Mouse (Mus musculus) heart, postnatal 0 days (tissue): Measurements from ENCODE around the gene Crtap. TPM values are rescaled to one million over a fixed set of nuclear protein-coding genes. Genes with fewer than 3 reads are reported as not detected.
"Not testable (repeated sequence)": the region's sequence is repeated elsewhere in the genome, so short reads cannot be mapped to it uniquely, and the experiment has no call there.

Experiments used
- ATAC-seq: fragments of 200-750 bp; cut with Nextera tagmentation; 2 replicates; pipeline ENCODE4 v1.8.0; 2017; ENCODE audit warnings: low read depth, moderate number of reproducible peaks, moderate library complexity; ENCODE audit not compliant: insufficient read depth
- DNase-seq: peaks from one replicate; pipeline ENCODE4 v3.0.0-alpha.2; 2016; ENCODE audit warnings: low spot score
- H3K27ac ChIP-seq: fragments of 300-500 bp; sonication (generic); 2 replicates; pipeline ENCODE4 v1.5.1; 2014; ENCODE audit warnings: low read depth, mild to moderate bottlenecking
- H3K27me3 ChIP-seq: fragments of 300-500 bp; sonication (generic); 2 replicates; pipeline ENCODE4 v1.6.1; 2014; ENCODE audit warnings: low read length, mixed read lengths; ENCODE audit not compliant: control insufficient read depth, insufficient read depth
- H3K36me3 ChIP-seq: fragments of 300-500 bp; sonication (generic); replicated peaks from 2 replicates; pipeline ENCODE4 v1.6.1; 2014; ENCODE audit warnings: low read length, mixed read lengths; ENCODE audit not compliant: control insufficient read depth, insufficient read depth
- H3K4me1 ChIP-seq: fragments of 300-500 bp; sonication (generic); 2 replicates; pipeline ENCODE4 v1.6.1; 2014; ENCODE audit warnings: antibody characterized with exemption; ENCODE audit not compliant: control insufficient read depth, insufficient read depth
- H3K4me2 ChIP-seq: fragments of 300-500 bp; sonication (generic); 2 replicates; pipeline ENCODE4 v1.6.1; 2014; ENCODE audit warnings: low read depth, mild to moderate bottlenecking, low read length, moderate library complexity
- H3K4me3 ChIP-seq: fragments of 300-500 bp; sonication (generic); 2 replicates; pipeline ENCODE4 v1.5.1; 2014; ENCODE audit warnings: low read depth, low read length
- H3K9ac ChIP-seq: fragments of 300-500 bp; sonication (generic); replicated peaks from 2 replicates; pipeline ENCODE4 v1.6.1; 2014; ENCODE audit warnings: low read depth, low read length, mixed read lengths
- H3K9me3 ChIP-seq: fragments of 300-500 bp; sonication (generic); replicated peaks from 2 replicates; pipeline ENCODE4 v1.6.1; 2016; ENCODE audit warnings: low read length; ENCODE audit not compliant: control insufficient read depth
- CTCF ChIP-seq: IDR thresholded peaks from 2 replicates; pipeline ENCODE4 v1.5.1; 2016; ENCODE audit warnings: antibody characterized with exemption, control low read depth, low read depth
- EP300 ChIP-seq: IDR thresholded peaks from 2 replicates; pipeline ENCODE4 v1.6.1; 2016; ENCODE audit warnings: antibody characterized with exemption, low read depth
- WGBS: fragments of 180-500 bp; shearing (Covaris S2); extraction: QIAGEN DNeasy Blood & Tissue Kit; methylation state at CpG from one replicate; pipeline ENCODE4 v1.1.7; 2014; 5-methylcytosine and 5-hydroxymethylcytosine counted together
- polyA plus RNA-seq: library from polyadenylated mRNA; unstranded; fragments of >200 nt; fragmentation: Nextera tagmentation; extraction: Ambion mirVana; gene quantifications from 2 replicates; pipeline ENCODE4 v1.2.1, GENCODE M21; 2015
- total RNA-seq: library from RNA; depleted of rRNA; stranded (reverse); fragments of >200 nt; gene quantifications from 2 replicates; pipeline ENCODE4 v1.2.3, GENCODE M21; 2014; ENCODE audit warnings: low replicate concordance

Gene Crtap
- total and polyA plus RNA-seq, 2 experiments from 2014 or later = 65.0 to 75.8 TPM

- no peak overlapping the region for H3K4me2 ChIP-seq
- peaks cover 5% of the 10 kb centered on the region; the same call in 1 of the 2 replicates for H3K4me1 ChIP-seq
- no peaks in the 10 kb centered on the region for H3K9me3 ChIP-seq
- DNase-seq = no peak
- peaks cover 3% of the 10 kb centered on the region; the same call in 1 of the 2 replicates for H3K36me3 ChIP-seq
- no peak for ATAC-seq
- H3K4me3 ChIP-seq = no peak overlapping the region
- H3K9ac ChIP-seq = no peak overlapping the region
- 88% methylated on average over 12 of the region's 12 CpGs for WGBS
- H3K27ac ChIP-seq = no peak overlapping the region
- TF ChIP-seq CTCF (no peak), EP300 (no peak)
- no peaks in the 10 kb centered on the region for H3K27me3 ChIP-seq
Measured at GRCm38 (mm10) chr9:114399680-114400079, 9.2 kb upstream of the Crtap start.

- Histone ChIP-seq H3K4me3 (no peak overlapping the region), H3K4me2 (no peak overlapping the region), H3K4me1 (no peaks in the 10 kb centered on the region), H3K9ac (no peak overlapping the region), H3K27ac (no peak overlapping the region), H3K9me3 (no peaks in the 10 kb centered on the region), H3K27me3 (no peaks in the 10 kb centered on the region), H3K36me3 (no peaks in the 10 kb centered on the region)
- no peak for DNase-seq
- 88% methylated on average over 4 of the region's 4 CpGs for WGBS
- no peak for ATAC-seq
- TF ChIP-seq CTCF = no peak
- no peak for TF ChIP-seq EP300
Measured at GRCm38 (mm10) chr9:114395258-114395657, 4.8 kb upstream of the Crtap start.

- H3K36me3 ChIP-seq = no peaks in the 10 kb centered on the region
- H3K27ac ChIP-seq = no peak overlapping the region
- no peaks in the 10 kb centered on the region for H3K4me1 ChIP-seq
- DNase-seq (no peak), ATAC-seq (no peak)
- no peak overlapping the region for H3K4me3 ChIP-seq
- TF ChIP-seq EP300 (no peak), CTCF (no peak)
- no peak overlapping the region for H3K9ac ChIP-seq
- H3K4me2 ChIP-seq = no peak overlapping the region
- 50% methylated on average over 8 of the region's 8 CpGs for WGBS
- H3K9me3 ChIP-seq = no peaks in the 10 kb centered on the region
- H3K27me3 ChIP-seq = no peaks in the 10 kb centered on the region
Measured at GRCm38 (mm10) chr9:114394677-114395076, 4.2 kb upstream of the Crtap start.

GRCm38 (mm10) chr9:114394136-114394535 is 3.7 kb upstream of the Crtap start:
- H3K27me3 ChIP-seq, DNase-seq, H3K4me2 ChIP-seq, H3K9me3 ChIP-seq, H3K4me1 ChIP-seq, ATAC-seq, H3K9ac ChIP-seq, H3K27ac ChIP-seq, H3K4me3 ChIP-seq, H3K36me3 ChIP-seq: not testable (repeated sequence)
- WGBS = 64% methylated on average over 6 of the region's 6 CpGs

- Histone ChIP-seq H3K36me3 (peaks cover 2% of the 10 kb centered on the region; the same call in 1 of the 2 replicates), H3K9me3 (no peaks in the 10 kb centered on the region), H3K4me2 (peak overlapping the region; percentile 92), H3K4me1 (peaks cover 10% of the 10 kb centered on the region; the same call in 1 of the 2 replicates), H3K9ac (peak overlapping the region; percentile 69), H3K27me3 (no peaks in the 10 kb centered on the region), H3K4me3 (peak overlapping the region; percentile 79), H3K27ac (peak overlapping the region; percentile 87)
- DNase-seq (no peak), ATAC-seq (no peak)
- 1% methylated on average over 10 of the region's 10 CpGs for WGBS
- TF ChIP-seq EP300 (no peak), CTCF (no peak)
Measured at GRCm38 (mm10) chr9:114390749-114391075, 237 bp upstream of the Crtap start.

GRCm38 (mm10) chr9:114389371-114389904 is 1.0 kb downstream of the Crtap start:
- Histone ChIP-seq H3K27ac (peak overlapping the region; percentile 87), H3K4me3 (peak overlapping the region; percentile 79), H3K9me3 (no peaks in the 10 kb centered on the region), H3K4me1 (peaks cover 10% of the 10 kb centered on the region; the same call in 1 of the 2 replicates), H3K27me3 (no peaks in the 10 kb centered on the region), H3K4me2 (peak overlapping the region; percentile 92), H3K9ac (peak overlapping the region; percentile 69; the same call in 1 of the 2 replicates), H3K36me3 (peaks cover 14% of the 10 kb centered on the region; the same call in 1 of the 2 replicates)
- WGBS = 77% methylated on average over 8 of the region's 8 CpGs
- TF ChIP-seq CTCF (peak; percentile 54), EP300 (no peak)
- DNase-seq (no peak), ATAC-seq (peak; percentile 40)
